Mouse (Mus musculus) spleen, postnatal 10 days (tissue): ENCODE measurements around the gene Zzef1.

Source experiments
- DNase-seq, 2 experiments: peaks; one replicate each; pipeline ENCODE4 v3.0.0; 2021 to 2022; ENCODE audit warnings: low spot score in 2 of 2

Gene Zzef1

GRCm38 (mm10) chr11:72955339-72955974, 159.4 kb downstream of the Zzef1 start:
- DNase-seq, result no peak

- no peak for DNase-seq
These were observed 161.3 kb downstream of the Zzef1 start for GRCm38 (mm10) chr11:72957318-72957717.

GRCm38 (mm10) chr11:72959924-72960679, 164.1 kb downstream of the Zzef1 start:
- peak in 1 of 2 experiments; percentile 24 for DNase-seq

- DNase-seq, result no peak
These were observed 164.7 kb downstream of the Zzef1 start for GRCm38 (mm10) chr11:72960723-72961071.

- peak; percentile 54 to 80 for DNase-seq
These were observed 165.3 kb downstream of the Zzef1 start, which contains the start of gene Atp2a3 for GRCm38 (mm10) chr11:72961072-72961980. Gene Atp2a3, plus strand, starts transcription at chr11:72961169.

GRCm38 (mm10) chr11:72962378-72962777, 166.4 kb downstream of the Zzef1 start:
- DNase-seq, result no peak

- DNase-seq, result no peak
These were observed 167.2 kb downstream of the Zzef1 start for GRCm38 (mm10) chr11:72963058-72963788.

GRCm38 (mm10) chr11:72963789-72964294, 167.8 kb downstream of the Zzef1 start:
- DNase-seq, result no peak

GRCm38 (mm10) chr11:72974995-72975503, 179.0 kb downstream of the Zzef1 start:
- DNase-seq, result no peak
